Mouse (Mus musculus) v-Abl transformed pro-B cells (cell line): ENCODE results near the gene Gm8660.
"Not testable (repeated sequence)": the region's sequence is repeated elsewhere in the genome, so short reads cannot be mapped to it uniquely, and the experiment has no call there.

ENCODE experiments used
- in situ Hi-C, 2 experiments: fragments of 400-800 bp; cut with MboI; formaldehyde crosslinking; loops; one replicate each; pipeline ENCODE4 v1.15.1; 2025; ENCODE audit not compliant: unreplicated experiment in 2 of 2

Gene Gm8660

GRCm38 (mm10) chr7:22370939-22371338, at the start of gene Gm8660:
Gene Gm8660 (minus strand): TSS chr7:22371039.
- in situ Hi-C loops: not testable (repeated sequence)

GRCm38 (mm10) chr7:22413283-22413682, 42.4 kb upstream of the Gm8660 start, which contains the start of gene Vmn1r148:
Gene Vmn1r148 (plus strand): TSS chr7:22413583.
- in situ Hi-C loops: not testable (repeated sequence)

GRCm38 (mm10) chr7:22329617-22330016, 41.2 kb downstream of the Gm8660 start, which contains the start of gene Gm4187:
Gene Gm4187 (minus strand): TSS chr7:22329717.
- in situ Hi-C loops: not testable (repeated sequence)
